Mouse (Mus musculus) ES-E14 (cell line): ENCODE results near the gene Bcorl1. TPM values are rescaled to one million over a fixed set of nuclear protein-coding genes. Genes with fewer than 3 reads are reported as not detected.

Source experiments
- DNase-seq: peaks from one replicate; pipeline ENCODE4 v3.0.0-alpha.2; 2013; ENCODE audit warnings: low read depth, low spot score
- H3K27ac ChIP-seq: 2 replicates; pipeline ENCODE4 v1.5.1; 2012; ENCODE audit warnings: low read depth, mild to moderate bottlenecking, low read length, moderate library complexity, mixed read lengths; ENCODE audit not compliant: poor library complexity, insufficient read depth, severe bottlenecking
- H3K36me3 ChIP-seq: 2 replicates; pipeline ENCODE4 v1.6.1; 2012; ENCODE audit warnings: mild to moderate bottlenecking, low read length, moderate library complexity, mixed read lengths; ENCODE audit not compliant: control insufficient read depth, poor library complexity, insufficient read depth, severe bottlenecking
- H3K4me1 ChIP-seq, 2 experiments: fragments of 150-350 bp in 1 of 2; sonication (generic) in 1 of 2; 2 replicates each; pipeline ENCODE4 v1.6.1; 2012; ENCODE audit warnings: low read length in 2 of 2, mild to moderate bottlenecking in 1 of 2, mixed read lengths in 1 of 2; ENCODE audit not compliant: control insufficient read depth in 2 of 2, insufficient read depth in 2 of 2, poor library complexity in 1 of 2
- H3K4me3 ChIP-seq, 2 experiments: fragments of 150-350 bp in 1 of 2; sonication (generic) in 1 of 2; 2 replicates each; pipeline ENCODE4 v1.5.1; 2012; ENCODE audit warnings: low read length in 2 of 2, low read depth in 1 of 2, mild to moderate bottlenecking in 1 of 2, mixed read lengths in 1 of 2; ENCODE audit not compliant: insufficient read depth in 1 of 2, poor library complexity in 1 of 2, severe bottlenecking in 1 of 2
- H3K9ac ChIP-seq: 2 replicates; pipeline ENCODE4 v1.6.1; 2012; ENCODE audit warnings: low read depth, mild to moderate bottlenecking, low read length, mixed read lengths; ENCODE audit not compliant: poor library complexity, insufficient read depth, severe bottlenecking
- H3K9me3 ChIP-seq: fragments of 150-350 bp; sonication (generic); 2 replicates; pipeline ENCODE4 v1.6.1; 2012; ENCODE audit warnings: low read depth, mild to moderate bottlenecking, low read length; ENCODE audit not compliant: control insufficient read depth, insufficient read depth
- CHD2 ChIP-seq: IDR thresholded peaks from 2 replicates; pipeline ENCODE4 v1.6.1; 2014; ENCODE audit warnings: mild to moderate bottlenecking, low read depth, low read length, inconsistent platforms
- HCFC1 ChIP-seq: IDR thresholded peaks from 2 replicates; pipeline ENCODE4 v1.6.1; 2012; ENCODE audit warnings: low read length, inconsistent platforms, borderline replicate concordance; ENCODE audit not compliant: insufficient read depth
- MAFK ChIP-seq: IDR thresholded peaks from 2 replicates; pipeline ENCODE4 v1.6.1; 2014; ENCODE audit warnings: mild to moderate bottlenecking, low read depth, low read length, inconsistent platforms; ENCODE audit not compliant: insufficient read depth
- ZC3H11A ChIP-seq: IDR thresholded peaks from 2 replicates; pipeline ENCODE4 v1.6.1; 2012; ENCODE audit warnings: low read depth, mild to moderate bottlenecking, inconsistent platforms, low read length, borderline replicate concordance
- ZNF384 ChIP-seq: IDR thresholded peaks from 2 replicates; pipeline ENCODE4 v1.6.1; 2012; ENCODE audit warnings: low read depth, low read length, inconsistent platforms
- in situ Hi-C, 2 experiments: fragments of 600-800 bp; cut with MboI; formaldehyde crosslinking; loops; one replicate each; pipeline ENCODE4 v1.15.1; 2025; ENCODE audit warnings: low sequenced_read_pairs in 2 of 2, inconsistent platforms in 1 of 2; ENCODE audit not compliant: unreplicated experiment in 2 of 2
- total RNA-seq: library from RNA; depleted of rRNA; stranded (reverse); fragments of 300-350 nt; gene quantifications from 2 replicates; pipeline ENCODE4 v1.2.3, GENCODE M21; 2012

Gene Bcorl1
- total RNA-seq, 1 experiment: 2.7 TPM

DNA sequence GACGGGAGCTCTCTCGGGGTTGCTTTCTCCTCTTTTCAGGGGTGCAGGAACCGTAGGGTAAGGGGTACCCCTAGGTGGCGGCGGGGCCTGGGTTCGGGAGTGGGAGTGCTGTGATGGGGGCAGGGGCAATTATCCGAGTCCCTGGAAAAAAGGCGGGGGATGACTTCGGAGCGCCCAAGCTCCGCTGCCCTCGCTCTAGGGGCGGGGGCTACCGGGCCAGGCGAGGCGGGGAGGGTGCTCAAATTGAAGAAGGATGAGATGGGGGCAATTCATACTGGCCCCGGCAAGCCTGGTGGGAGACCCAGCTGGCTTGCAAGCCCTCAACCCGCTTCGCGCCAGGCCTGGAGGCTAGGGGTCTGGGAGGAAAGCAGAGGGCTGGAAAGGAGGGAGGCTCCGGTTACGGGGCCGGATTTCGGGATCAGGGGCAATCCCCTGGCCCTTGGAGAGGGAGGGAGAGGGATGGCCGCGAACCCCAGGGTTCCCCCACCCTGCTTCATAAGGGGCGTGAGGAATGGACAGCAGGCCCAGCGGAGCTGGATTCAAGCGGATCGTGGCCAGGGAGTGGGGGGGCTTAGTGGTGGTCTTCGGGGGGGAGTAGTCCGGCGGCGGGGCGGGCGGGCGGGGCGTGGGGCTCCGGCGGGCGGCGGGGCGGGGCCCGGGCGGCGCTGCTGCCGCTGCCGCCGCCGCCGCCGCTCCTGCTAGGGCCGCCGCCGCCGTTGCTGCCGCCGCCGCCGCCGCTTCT, 3.7 kb downstream of the Bcorl1 start:
- in situ Hi-C loops: no loop called here
- no peak for TF ChIP-seq CHD2
- TF ChIP-seq ZNF384: no peak
- no peak for TF ChIP-seq HCFC1
- TF ChIP-seq ZC3H11A: no peak
- TF ChIP-seq MAFK: no peak
- DNase-seq: no peak

DNA sequence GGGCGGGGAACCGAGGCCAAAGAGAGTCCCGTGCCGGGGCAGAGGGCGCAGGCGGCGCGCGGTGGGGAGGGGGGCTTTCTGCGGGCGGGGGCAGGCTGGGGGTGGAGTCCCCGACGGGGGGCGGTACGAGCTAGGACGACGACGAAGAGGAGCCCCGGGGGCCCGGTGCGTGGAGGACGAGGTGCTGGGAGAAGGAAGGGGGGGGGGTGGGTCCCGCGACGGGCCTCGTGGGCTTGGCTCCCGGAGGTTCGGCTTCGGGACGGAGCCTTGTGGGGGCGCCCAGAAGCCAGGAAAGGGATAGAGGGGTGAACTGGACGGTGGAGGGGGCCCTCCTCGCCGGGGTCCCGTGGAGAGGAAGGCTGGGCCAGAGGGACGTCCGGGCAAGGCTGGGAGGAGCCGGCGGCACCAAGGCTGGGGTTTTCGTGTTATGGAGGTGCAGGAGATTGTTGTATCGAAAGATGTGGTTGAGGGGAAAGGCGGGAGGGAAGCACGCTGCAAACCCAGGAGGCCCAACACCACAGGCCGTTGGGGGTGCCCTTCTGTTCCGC, 4.3 kb downstream of the Bcorl1 start:
- no peak for DNase-seq
- Histone ChIP-seq H3K36me3 (no peaks in the 10 kb centered on the region), H3K9me3 (no peaks in the 10 kb centered on the region), H3K4me1 (0 out of 4 replicates have a peak, but pooled peaks cover 0 to 2% of the 10 kb centered on the region in 2 experiments), H3K9ac (peak overlapping the region; percentile 65), H3K27ac (no peak overlapping the region), H3K4me3 (peak overlapping the region; percentile 67 to 75)
- TF ChIP-seq HCFC1 (no peak), CHD2 (no peak), MAFK (no peak), ZNF384 (no peak), ZC3H11A (no peak)
- in situ Hi-C loops: no loop called here

More for the DNA sequence above, 3.7 kb downstream of the Bcorl1 start:
- Histone ChIP-seq H3K9me3 (no peaks in the 10 kb centered on the region), H3K4me1 (0 out of 4 replicates have a peak, but pooled peaks cover 0 to 2% of the 10 kb centered on the region in 2 experiments), H3K4me3 (peak overlapping the region; percentile 75 to 81), H3K27ac (no peak overlapping the region), H3K36me3 (no peaks in the 10 kb centered on the region), H3K9ac (peak overlapping the region; percentile 35)

GRCm38 (mm10) chrX:48355346-48355745, 14.2 kb downstream of the Bcorl1 start:
- Histone ChIP-seq H3K9ac (no peak overlapping the region), H3K4me3 (no peak overlapping the region), H3K27ac (no peak overlapping the region), H3K4me1 (no peaks in the 10 kb centered on the region), H3K36me3 (no peaks in the 10 kb centered on the region), H3K9me3 (no peaks in the 10 kb centered on the region)
- TF ChIP-seq HCFC1 (no peak), ZNF384 (no peak), CHD2 (no peak), MAFK (no peak), ZC3H11A (no peak)
- no peak for DNase-seq
- in situ Hi-C loops: no loop called here

DNA sequence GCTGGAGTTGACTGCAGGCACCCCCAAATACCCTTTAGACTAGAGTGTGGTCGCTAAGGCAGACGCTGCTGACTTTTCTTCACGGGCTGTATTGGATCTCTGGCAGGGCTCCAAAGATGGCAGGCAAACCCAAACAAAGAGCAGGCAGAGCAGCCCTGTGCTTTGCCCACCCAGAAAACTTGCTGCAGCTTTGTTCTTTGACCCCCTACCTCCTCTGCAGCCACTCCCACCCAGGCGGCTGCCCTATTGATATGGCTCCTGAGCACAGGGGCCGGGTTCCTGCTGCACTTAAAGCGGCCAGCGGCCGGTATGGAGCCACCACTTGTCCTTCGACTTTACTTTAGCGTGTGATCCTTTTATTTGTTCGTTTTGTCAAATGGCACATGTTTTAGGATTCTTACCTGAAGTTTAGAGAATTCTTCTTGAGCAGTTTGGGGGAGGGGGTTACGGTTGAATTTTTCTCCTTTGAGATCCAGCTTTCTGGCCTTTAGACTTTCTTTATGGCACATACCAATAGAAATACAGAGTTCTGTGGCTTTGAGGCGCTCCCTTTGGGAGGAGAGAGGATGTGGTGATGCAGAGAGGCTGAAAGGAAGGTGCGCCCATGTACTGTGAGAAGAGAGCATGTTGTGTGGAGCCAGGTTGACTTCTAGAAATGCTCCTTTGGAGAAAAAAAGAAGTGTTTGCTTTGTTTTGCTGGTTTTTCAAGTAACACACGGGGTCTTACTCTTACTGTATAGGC, 24.8 kb downstream of the Bcorl1 start:
- in situ Hi-C loops: no loop called here
- no peak overlapping the region for H3K4me3 ChIP-seq
- H3K4me1 ChIP-seq: no peaks in the 10 kb centered on the region
- no peak overlapping the region for H3K9ac ChIP-seq
- no peaks in the 10 kb centered on the region for H3K9me3 ChIP-seq
- H3K36me3 ChIP-seq: peaks cover 2% of the 10 kb centered on the region; the same call in 1 of the 2 replicates
- no peak for DNase-seq
- no peak overlapping the region for H3K27ac ChIP-seq
- no peak for TF ChIP-seq MAFK
- no peak for TF ChIP-seq ZNF384
- no peak for TF ChIP-seq ZC3H11A
- no peak for TF ChIP-seq CHD2
- no peak for TF ChIP-seq HCFC1
